Mouse (Mus musculus) stomach, postnatal 0 days (tissue): ENCODE measurements around the gene Oprd1. TPM values are rescaled to one million over a fixed set of nuclear protein-coding genes. Genes with fewer than 3 reads are reported as not detected.

ENCODE experiments used
- ATAC-seq: fragments of 200-750 bp; cut with Nextera tagmentation; 2 replicates; pipeline ENCODE4 v1.8.0; 2017; ENCODE audit not compliant: low FRiP score, low TSS enrichment
- DNase-seq: peaks from one replicate; pipeline ENCODE4 v3.0.0-alpha.2; 2016; ENCODE audit warnings: low spot score
- H3K27ac ChIP-seq: fragments of 300-500 bp; sonication (generic); replicated peaks from 2 replicates; pipeline ENCODE4 v1.5.1; 2014; ENCODE audit warnings: mild to moderate bottlenecking, control low read depth
- H3K27me3 ChIP-seq: fragments of 300-500 bp; sonication (generic); 2 replicates; pipeline ENCODE4 v1.6.1; 2014; ENCODE audit warnings: low read length; ENCODE audit not compliant: control insufficient read depth, insufficient read depth
- H3K36me3 ChIP-seq: fragments of 300-500 bp; sonication (generic); 2 replicates; pipeline ENCODE4 v1.6.1; 2014; ENCODE audit warnings: low read length, mixed read lengths; ENCODE audit not compliant: control insufficient read depth, insufficient read depth
- H3K4me1 ChIP-seq: fragments of 300-500 bp; sonication (generic); replicated peaks from 2 replicates; pipeline ENCODE4 v1.6.1; 2014; ENCODE audit warnings: antibody characterized with exemption; ENCODE audit not compliant: control insufficient read depth, insufficient read depth
- H3K4me2 ChIP-seq: fragments of 300-500 bp; sonication (generic); replicated peaks from 2 replicates; pipeline ENCODE4 v1.6.1; 2014; ENCODE audit warnings: low read depth, mild to moderate bottlenecking, control low read depth, moderate library complexity
- H3K4me3 ChIP-seq: fragments of 300-500 bp; sonication (generic); 2 replicates; pipeline ENCODE4 v1.5.1; 2014; ENCODE audit warnings: low read depth, low read length, control low read depth
- H3K9ac ChIP-seq: fragments of 300-500 bp; sonication (generic); 2 replicates; pipeline ENCODE4 v1.6.1; 2014; ENCODE audit warnings: mild to moderate bottlenecking, low read length, control low read depth, mixed read lengths
- H3K9me3 ChIP-seq: fragments of 300-500 bp; sonication (generic); 2 replicates; pipeline ENCODE4 v1.6.1; 2016; ENCODE audit warnings: low read length; ENCODE audit not compliant: control insufficient read depth
- CTCF ChIP-seq: IDR thresholded peaks from 2 replicates; pipeline ENCODE4 v1.5.1; 2016; ENCODE audit warnings: antibody characterized with exemption, low read depth, mild to moderate bottlenecking, moderate library complexity
- EP300 ChIP-seq: optimal IDR thresholded peaks from 2 replicates; pipeline ENCODE3; 2016; ENCODE audit warnings: antibody characterized with exemption
- WGBS: fragments of 180-500 bp; shearing (Covaris S2); extraction: QIAGEN DNeasy Blood & Tissue Kit; methylation state at CpG from one replicate; pipeline ENCODE4 v1.1.7; 2014; 5-methylcytosine and 5-hydroxymethylcytosine counted together
- polyA plus RNA-seq: library from polyadenylated mRNA; unstranded; fragments of >200 nt; fragmentation: Nextera tagmentation; extraction: Ambion mirVana; gene quantifications from 2 replicates; pipeline ENCODE4 v1.2.1, GENCODE M21; 2015

The Oprd1 gene
- polyA plus RNA-seq, 1 experiment from 2014 or later: 0.04 TPM

DNA sequence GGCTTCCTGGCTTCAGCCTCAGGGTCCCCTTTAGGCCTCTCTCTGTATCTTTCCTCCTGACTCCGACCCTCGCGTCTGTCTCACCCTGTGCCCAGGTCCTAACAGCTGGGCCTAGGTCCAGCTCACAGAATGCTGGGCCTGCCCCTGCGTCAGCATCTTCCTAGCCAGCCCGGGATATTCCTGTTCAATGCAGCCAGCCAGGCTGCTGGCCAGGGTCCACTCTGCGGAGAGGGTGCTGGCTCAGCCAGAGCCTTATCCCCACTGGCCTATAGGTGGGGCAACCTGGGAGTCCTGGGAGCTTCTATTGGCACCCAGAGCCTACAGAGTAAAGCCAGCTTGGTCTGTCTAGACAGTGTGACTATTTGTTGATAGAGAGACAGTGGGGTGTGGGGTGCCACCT is 71.3 kb downstream of the Oprd1 start:
- Histone ChIP-seq H3K4me2 (peak overlapping the region; percentile 98), H3K9ac (peak overlapping the region; percentile 13; the same call in 1 of the 2 replicates), H3K4me1 (no peaks in the 10 kb centered on the region), H3K4me3 (peak overlapping the region; percentile 10; the same call in 1 of the 2 replicates), H3K36me3 (no peaks in the 10 kb centered on the region), H3K9me3 (no peaks in the 10 kb centered on the region), H3K27ac (no peak overlapping the region), H3K27me3 (no peaks in the 10 kb centered on the region)
- WGBS: 76% methylated on average over 6 of the region's 6 CpGs
- TF ChIP-seq EP300 (no peak), CTCF (peak; percentile 23; the same call in 1 of the 2 replicates)
- peak; percentile 53 for DNase-seq
- ATAC-seq: no peak

DNA sequence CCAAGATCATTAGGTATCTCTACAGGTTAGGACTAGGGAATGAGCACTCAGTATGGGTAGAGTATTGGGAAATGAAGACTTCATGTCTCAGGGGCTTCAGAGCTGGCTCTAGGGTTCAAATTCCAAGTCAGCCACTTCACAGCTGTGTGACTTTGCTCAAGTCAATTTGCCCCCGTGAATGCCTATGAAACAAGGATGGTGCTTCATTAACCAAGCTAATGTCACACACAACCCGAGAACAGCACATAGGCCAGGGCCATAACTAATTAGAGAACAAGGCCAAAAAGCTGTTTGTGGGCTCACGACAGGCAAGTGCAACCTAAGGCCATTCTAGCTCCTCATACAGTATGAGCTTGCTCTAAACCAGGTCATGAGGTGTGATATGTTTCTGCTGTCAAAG is 72.1 kb downstream of the Oprd1 start:
- H3K4me3 ChIP-seq: no peak overlapping the region
- no peak for DNase-seq
- no peak for ATAC-seq
- no peaks in the 10 kb centered on the region for H3K4me1 ChIP-seq
- no peak overlapping the region for H3K4me2 ChIP-seq
- TF ChIP-seq EP300 (no peak), CTCF (no peak)
- no peaks in the 10 kb centered on the region for H3K27me3 ChIP-seq
- no peak overlapping the region for H3K27ac ChIP-seq
- H3K9me3 ChIP-seq: no peaks in the 10 kb centered on the region
- no peaks in the 10 kb centered on the region for H3K36me3 ChIP-seq
- H3K9ac ChIP-seq: no peak overlapping the region
- WGBS: 83% methylated on average over 3 of the region's 3 CpGs

- no peaks in the 10 kb centered on the region for H3K4me1 ChIP-seq
- ATAC-seq: no peak
- no peaks in the 10 kb centered on the region for H3K36me3 ChIP-seq
- no peak overlapping the region for H3K4me2 ChIP-seq
- H3K9ac ChIP-seq: no peak overlapping the region
- H3K27ac ChIP-seq: no peak overlapping the region
- no peak overlapping the region for H3K4me3 ChIP-seq
- no peaks in the 10 kb centered on the region for H3K27me3 ChIP-seq
- TF ChIP-seq EP300 (no peak), CTCF (no peak)
- H3K9me3 ChIP-seq: no peaks in the 10 kb centered on the region
- WGBS: 90% methylated on average over 2 of the region's 2 CpGs
- no peak for DNase-seq
Observed at GRCm38 (mm10) chr4:132071674-132072073, 72.6 kb downstream of the Oprd1 start.

GRCm38 (mm10) chr4:132067938-132068235 is 76.4 kb downstream of the Oprd1 start:
- DNase-seq: no peak
- 48% methylated on average over 2 of the region's 2 CpGs for WGBS
- ATAC-seq: no peak
- Histone ChIP-seq H3K4me1 (no peaks in the 10 kb centered on the region), H3K27me3 (no peaks in the 10 kb centered on the region), H3K27ac (peak overlapping the region; percentile 40; the same call in 1 of the 2 replicates), H3K4me2 (no peak overlapping the region), H3K4me3 (no peak overlapping the region), H3K36me3 (no peaks in the 10 kb centered on the region), H3K9me3 (no peaks in the 10 kb centered on the region), H3K9ac (no peak overlapping the region)
- TF ChIP-seq EP300 (no peak), CTCF (no peak)

DNA sequence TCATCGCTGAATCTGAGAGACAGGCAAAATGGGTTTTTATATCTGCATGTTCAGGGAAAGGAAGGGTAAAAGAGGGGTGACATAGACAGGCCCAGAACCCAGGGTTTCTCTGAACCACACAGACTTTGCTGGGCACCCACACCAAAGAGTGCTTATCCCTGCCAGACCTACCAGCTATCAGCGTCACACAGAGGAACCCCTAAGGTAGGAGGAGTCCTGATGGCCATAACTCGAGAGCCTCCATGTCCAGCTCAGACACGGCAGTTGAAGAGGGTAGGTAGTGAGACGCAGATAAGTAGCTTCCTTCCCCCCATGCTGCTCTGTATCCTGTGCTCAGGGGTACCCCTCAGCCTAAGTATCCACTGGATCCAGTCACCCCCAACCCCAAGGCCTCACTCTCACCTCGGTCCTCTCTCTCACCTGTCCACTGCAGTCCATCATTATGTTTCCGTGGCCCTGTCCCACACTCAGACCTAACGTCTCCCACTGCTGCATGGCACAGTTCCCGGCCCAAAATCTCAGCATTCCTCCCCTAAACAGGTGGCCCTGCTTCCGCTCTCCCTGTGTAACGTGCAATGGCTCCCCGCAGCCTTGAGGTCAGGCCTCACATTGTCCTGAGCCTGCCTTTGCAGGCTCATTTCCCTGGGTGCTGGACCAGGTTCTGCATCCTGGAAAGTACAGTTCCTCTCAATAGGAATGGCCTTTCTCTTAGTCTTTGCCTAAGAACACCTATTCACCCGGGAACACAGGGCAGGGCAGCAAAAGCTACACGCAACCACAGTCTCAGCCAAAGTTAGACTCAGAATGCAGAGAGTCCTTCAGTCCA is 77.0 kb downstream of the Oprd1 start:
- H3K9ac ChIP-seq: no peak overlapping the region
- no peak overlapping the region for H3K4me2 ChIP-seq
- no peak overlapping the region for H3K4me3 ChIP-seq
- no peaks in the 10 kb centered on the region for H3K9me3 ChIP-seq
- no peak for DNase-seq
- H3K27me3 ChIP-seq: no peaks in the 10 kb centered on the region
- peak overlapping the region; percentile 40; the same call in 1 of the 2 replicates for H3K27ac ChIP-seq
- no peaks in the 10 kb centered on the region for H3K4me1 ChIP-seq
- H3K36me3 ChIP-seq: no peaks in the 10 kb centered on the region
- ATAC-seq: no peak
- TF ChIP-seq EP300 (no peak), CTCF (no peak)
- 78% methylated on average over 14 of the region's 14 CpGs for WGBS

DNA sequence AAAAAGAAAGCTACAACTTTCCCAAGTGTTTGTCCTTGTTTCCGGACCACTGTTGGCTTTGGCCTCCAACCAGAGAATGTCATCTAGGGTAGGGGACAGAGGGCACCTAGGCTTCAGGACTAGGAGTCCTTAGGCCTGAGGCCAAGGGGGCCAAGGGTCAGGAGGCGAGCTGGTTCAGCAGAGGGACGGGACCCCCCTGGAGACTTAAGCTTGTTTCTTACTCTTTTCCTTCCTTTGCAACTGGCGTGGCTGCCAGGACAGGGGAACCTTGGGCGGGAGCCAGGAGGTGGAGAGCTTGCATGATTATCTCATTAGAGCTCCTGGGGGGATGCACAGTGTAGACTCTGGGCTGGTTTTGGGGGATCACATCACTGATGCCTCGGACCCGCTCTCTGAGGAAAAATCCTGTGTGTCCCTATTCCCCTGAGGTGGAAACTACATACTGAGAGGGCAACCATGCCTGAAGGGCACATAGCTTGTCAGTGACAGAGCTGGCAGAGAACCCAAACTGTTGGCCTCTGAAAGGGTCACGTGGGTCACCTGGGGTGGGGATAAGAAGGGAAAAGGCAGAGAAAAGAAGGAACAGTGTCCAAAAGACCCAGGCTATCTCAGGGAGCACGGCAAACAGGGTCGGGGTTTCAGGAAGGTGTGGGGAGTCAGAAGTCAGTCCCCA is 78.0 kb downstream of the Oprd1 start:
- WGBS: 56% methylated on average over 10 of the region's 10 CpGs
- Histone ChIP-seq H3K4me2 (no peak overlapping the region), H3K9me3 (no peaks in the 10 kb centered on the region), H3K9ac (no peak overlapping the region), H3K27me3 (no peaks in the 10 kb centered on the region), H3K4me3 (no peak overlapping the region), H3K27ac (no peak overlapping the region), H3K36me3 (no peaks in the 10 kb centered on the region), H3K4me1 (no peaks in the 10 kb centered on the region)
- DNase-seq: peak; percentile 35
- TF ChIP-seq CTCF: no peak
- no peak for ATAC-seq
